ENCODE assay signal across 32 mouse cellular contexts in genomic region chr5:62664847-62665246, GRCm38 (mm10).
"Had no signal": no experiment of that assay in that cellular context is flagged by ENCODE, and none has a peak within 500 bp of the region (broad histone marks: within the 10 kb centered on the region; RNA-seq: fewer than 3 reads in every experiment).

No protein-coding gene starts in this region.

- ATAC-seq: liver, embryonic 12.5 days; liver, postnatal 0 days; lung, postnatal 0 days; midbrain, embryonic 13.5 days; midbrain, embryonic 15.5 days; midbrain, embryonic 16.5 days had no signal

- H3K4me1 ChIP-seq: limb, embryonic 10.5 days; limb, embryonic 12.5 days; limb, embryonic 13.5 days; limb, embryonic 15.5 days; liver, embryonic 12.5 days; liver, embryonic 13.5 days; liver, embryonic 15.5 days; lung, embryonic 15.5 days; megakaryocyte, embryonic 14.5 days; midbrain, embryonic 10.5 days; midbrain, embryonic 12.5 days; midbrain, embryonic 13.5 days; midbrain, embryonic 15.5 days had no signal

- H3K4me3 ChIP-seq: left cerebral cortex, adult 2 months; limb, embryonic 10.5 days; limb, embryonic 12.5 days; limb, embryonic 13.5 days; limb, embryonic 15.5 days; liver, embryonic 12.5 days; liver, embryonic 13.5 days; liver, embryonic 15.5 days; lung, embryonic 15.5 days; megakaryocyte, embryonic 14.5 days; midbrain, embryonic 10.5 days; midbrain, embryonic 12.5 days; midbrain, embryonic 13.5 days; midbrain, embryonic 15.5 days; myocyte had no signal

- H3K9ac ChIP-seq: limb, embryonic 12.5 days; limb, embryonic 13.5 days; limb, embryonic 15.5 days; liver, embryonic 12.5 days; liver, embryonic 13.5 days; liver, embryonic 14.5 days; liver, embryonic 15.5 days; liver, postnatal 0 days; lung, embryonic 14.5 days; lung, embryonic 15.5 days; midbrain, embryonic 12.5 days; midbrain, embryonic 13.5 days; midbrain, embryonic 15.5 days had no signal

- H3K4me2 ChIP-seq: limb, embryonic 12.5 days; limb, embryonic 13.5 days; limb, embryonic 15.5 days; liver, embryonic 11.5 days; liver, embryonic 12.5 days; liver, embryonic 13.5 days; liver, embryonic 15.5 days; lung, embryonic 14.5 days; lung, embryonic 15.5 days; midbrain, embryonic 11.5 days; midbrain, embryonic 12.5 days; midbrain, embryonic 13.5 days; midbrain, embryonic 15.5 days had no signal

- DNase-seq: left cerebral cortex, postnatal 4 days; liver; liver, embryonic 13.5 days; liver, postnatal 0 days; lung, adult 18-20 months; lung, adult 2 months; lung, embryonic 14.5 days; lung, postnatal 10 days; lung, postnatal 14 days; lung, postnatal 36 days; lung, postnatal 4 days; midbrain, embryonic 14.5 days had no signal

- H3K27me3 ChIP-seq: limb, embryonic 12.5 days; limb, embryonic 13.5 days; limb, embryonic 15.5 days; liver, embryonic 12.5 days; liver, embryonic 13.5 days; liver, embryonic 15.5 days; lung, embryonic 15.5 days; megakaryocyte, embryonic 14.5 days; midbrain, embryonic 12.5 days; midbrain, embryonic 13.5 days; midbrain, embryonic 15.5 days had no signal

- H3K9me3 ChIP-seq: limb, embryonic 10.5 days; limb, embryonic 12.5 days; limb, embryonic 13.5 days; limb, embryonic 15.5 days; liver, embryonic 12.5 days; liver, embryonic 13.5 days; liver, embryonic 15.5 days; lung, embryonic 15.5 days; megakaryocyte, embryonic 14.5 days; midbrain, embryonic 10.5 days; midbrain, embryonic 12.5 days; midbrain, embryonic 13.5 days; midbrain, embryonic 15.5 days had no signal

- H3K36me3 ChIP-seq: limb, embryonic 10.5 days; limb, embryonic 12.5 days; limb, embryonic 13.5 days; limb, embryonic 15.5 days; liver, embryonic 12.5 days; liver, embryonic 13.5 days; liver, embryonic 15.5 days; lung, embryonic 15.5 days; midbrain, embryonic 10.5 days; midbrain, embryonic 12.5 days; midbrain, embryonic 13.5 days; midbrain, embryonic 15.5 days had no signal

- H3K27ac ChIP-seq: left cerebral cortex, adult 2 months; limb, embryonic 10.5 days; limb, embryonic 12.5 days; limb, embryonic 13.5 days; limb, embryonic 15.5 days; liver, embryonic 12.5 days; liver, embryonic 13.5 days; liver, embryonic 14.5 days; liver, embryonic 15.5 days; lung, embryonic 15.5 days; macrophage; midbrain, embryonic 10.5 days; midbrain, embryonic 12.5 days; midbrain, embryonic 13.5 days; midbrain, embryonic 15.5 days had no signal
